Mouse (Mus musculus) embryo, embryonic 9.5 days (tissue): ENCODE measurements around the gene Polr2c.
"Not testable (repeated sequence)": the region's sequence is repeated elsewhere in the genome, so short reads cannot be mapped to it uniquely, and the experiment has no call there.

ENCODE experiments used
- DNase-seq: peaks from one replicate; pipeline ENCODE4 v3.0.0-alpha.2; 2017; ENCODE audit errors: extremely low spot score

Gene Polr2c

GRCm38 (mm10) chr8:94838600-94838999, 18.6 kb upstream of the Polr2c start:
- DNase-seq = no peak

- DNase-seq = no peak
Measured at GRCm38 (mm10) chr8:94841183-94841582, 16.1 kb upstream of the Polr2c start.

GRCm38 (mm10) chr8:94850049-94850448, 7.2 kb upstream of the Polr2c start:
- no peak for DNase-seq

- not testable (repeated sequence) for DNase-seq
Measured at GRCm38 (mm10) chr8:94854761-94855160, 2.5 kb upstream of the Polr2c start.

- DNase-seq = no peak
Measured at GRCm38 (mm10) chr8:94857011-94857345, 272 bp upstream of the Polr2c start.

- peak; percentile 56 for DNase-seq
Measured at GRCm38 (mm10) chr8:94861352-94861910, 4.2 kb downstream of the Polr2c start.

GRCm38 (mm10) chr8:94862487-94863220, 5.4 kb downstream of the Polr2c start:
- no peak for DNase-seq

GRCm38 (mm10) chr8:94863897-94864673, 6.8 kb downstream of the Polr2c start:
- DNase-seq = no peak

- no peak for DNase-seq
Measured at GRCm38 (mm10) chr8:94865292-94865691, 8.0 kb downstream of the Polr2c start.

- no peak for DNase-seq
Measured at GRCm38 (mm10) chr8:94866921-94867320, 9.7 kb downstream of the Polr2c start.

- DNase-seq = no peak
Measured at GRCm38 (mm10) chr8:94869146-94869545, 11.9 kb downstream of the Polr2c start.

GRCm38 (mm10) chr8:94870003-94870402, 12.8 kb downstream of the Polr2c start:
- no peak for DNase-seq

GRCm38 (mm10) chr8:94870474-94871107, 13.3 kb downstream of the Polr2c start:
- no peak for DNase-seq

- DNase-seq = peak; percentile 66
Measured at GRCm38 (mm10) chr8:94871108-94871894, 14.1 kb downstream of the Polr2c start.

GRCm38 (mm10) chr8:94872156-94872555, 14.9 kb downstream of the Polr2c start:
- DNase-seq = no peak

GRCm38 (mm10) chr8:94872576-94872975, 15.3 kb downstream of the Polr2c start:
- DNase-seq = no peak

GRCm38 (mm10) chr8:94874358-94874757, 17.1 kb downstream of the Polr2c start:
- peak; percentile 62 for DNase-seq

GRCm38 (mm10) chr8:94875096-94875870, 18.0 kb downstream of the Polr2c start:
- DNase-seq = no peak

GRCm38 (mm10) chr8:94875871-94876150, 18.6 kb downstream of the Polr2c start:
- no peak for DNase-seq

GRCm38 (mm10) chr8:94876197-94876730, 19.0 kb downstream of the Polr2c start, which contains the start of gene Dok4:
Gene Dok4 (minus strand): TSS chr8:94876330.
- peak; percentile 96 for DNase-seq

- no peak for DNase-seq
Measured at GRCm38 (mm10) chr8:94876820-94877219, 19.6 kb downstream of the Polr2c start.
